Mouse (Mus musculus) thymus, postnatal 0 days (tissue): ENCODE data around the gene Prkg2. TPM values are rescaled to one million over a fixed set of nuclear protein-coding genes. Genes with fewer than 3 reads are reported as not detected.

Source experiments
- DNase-seq: peaks from one replicate; pipeline ENCODE4 v3.0.0-alpha.2; 2015; ENCODE audit warnings: low spot score
- polyA plus RNA-seq: library from polyadenylated mRNA; unstranded; fragments of >200 nt; fragmentation: Nextera tagmentation; extraction: Ambion mirVana; gene quantifications from 2 replicates; pipeline ENCODE4 v1.2.1, GENCODE M21; 2015

Gene Prkg2
- 0.13 and 0.57 TPM in 2 replicates for polyA plus RNA-seq

- no peak for DNase-seq
These were observed at the start of gene Prkg2 for GRCm38 (mm10) chr5:99036596-99037441. Prkg2 (minus strand) TSS chr5:99037351.

- DNase-seq = no peak
These were observed 46.8 kb upstream of the Prkg2 start for GRCm38 (mm10) chr5:99083955-99084354.

GRCm38 (mm10) chr5:99078375-99078774, 41.2 kb upstream of the Prkg2 start:
- DNase-seq = no peak

GRCm38 (mm10) chr5:99068391-99068790, 31.2 kb upstream of the Prkg2 start:
- DNase-seq = no peak

- DNase-seq = no peak
These were observed 25.4 kb upstream of the Prkg2 start for GRCm38 (mm10) chr5:99062582-99062981.

GRCm38 (mm10) chr5:99039021-99039420, 1.9 kb upstream of the Prkg2 start:
- DNase-seq = no peak

GRCm38 (mm10) chr5:99037442-99037811, 276 bp upstream of the Prkg2 start:
- no peak for DNase-seq

- DNase-seq = no peak
These were observed 1.2 kb downstream of the Prkg2 start for GRCm38 (mm10) chr5:99035961-99036360.

GRCm38 (mm10) chr5:99031551-99032149, 5.5 kb downstream of the Prkg2 start:
- DNase-seq = no peak

GRCm38 (mm10) chr5:99026343-99026742, 10.8 kb downstream of the Prkg2 start:
- DNase-seq = no peak

GRCm38 (mm10) chr5:99019709-99020108, 17.4 kb downstream of the Prkg2 start:
- no peak for DNase-seq

GRCm38 (mm10) chr5:99015140-99015539, 22.0 kb downstream of the Prkg2 start:
- DNase-seq = no peak

- no peak for DNase-seq
These were observed 26.6 kb downstream of the Prkg2 start for GRCm38 (mm10) chr5:99010448-99011151.

- DNase-seq = no peak
These were observed 39.0 kb downstream of the Prkg2 start for GRCm38 (mm10) chr5:98998104-98998503.

- DNase-seq = no peak
These were observed 41.4 kb downstream of the Prkg2 start for GRCm38 (mm10) chr5:98995767-98996166.

GRCm38 (mm10) chr5:98991600-98991999, 45.6 kb downstream of the Prkg2 start:
- DNase-seq = no peak

- DNase-seq = no peak
These were observed 49.5 kb downstream of the Prkg2 start for GRCm38 (mm10) chr5:98987634-98988033.

GRCm38 (mm10) chr5:98987116-98987515, 50.0 kb downstream of the Prkg2 start:
- no peak for DNase-seq

GRCm38 (mm10) chr5:98986459-98986858, 50.7 kb downstream of the Prkg2 start:
- no peak for DNase-seq

- no peak for DNase-seq
These were observed 51.1 kb downstream of the Prkg2 start for GRCm38 (mm10) chr5:98986011-98986410.

GRCm38 (mm10) chr5:98985077-98985476, 52.1 kb downstream of the Prkg2 start:
- no peak for DNase-seq

GRCm38 (mm10) chr5:98981304-98981703, 55.8 kb downstream of the Prkg2 start:
- no peak for DNase-seq
